Mouse (Mus musculus) neural tube, embryonic 15.5 days (tissue): Measurements from ENCODE around the gene Prickle4. TPM values are rescaled to one million over a fixed set of nuclear protein-coding genes. Genes with fewer than 3 reads are reported as not detected.

Experiments used
- ATAC-seq: fragments of 200-750 bp; cut with Nextera tagmentation; 2 replicates; pipeline ENCODE4 v1.8.0; 2017; ENCODE audit warnings: mild to moderate bottlenecking, moderate TSS enrichment, moderate library complexity; ENCODE audit not compliant: low FRiP score
- H3K27ac ChIP-seq: fragments of 300-500 bp; sonication (generic); replicated peaks from 2 replicates; pipeline ENCODE4 v1.5.1; 2015; ENCODE audit warnings: mild to moderate bottlenecking, inconsistent platforms
- H3K27me3 ChIP-seq: fragments of 300-500 bp; sonication (generic); replicated peaks from 2 replicates; pipeline ENCODE4 v1.6.1; 2015; ENCODE audit warnings: inconsistent platforms
- H3K36me3 ChIP-seq: fragments of 300-500 bp; sonication (generic); 2 replicates; pipeline ENCODE4 v1.6.1; 2015; ENCODE audit warnings: inconsistent platforms
- H3K4me1 ChIP-seq: fragments of 300-500 bp; sonication (generic); 2 replicates; pipeline ENCODE4 v1.6.1; 2015; ENCODE audit warnings: inconsistent platforms
- H3K4me2 ChIP-seq: fragments of 300-500 bp; sonication (generic); 2 replicates; pipeline ENCODE4 v1.6.1; 2015; ENCODE audit warnings: inconsistent platforms, mild to moderate bottlenecking, moderate library complexity
- H3K4me3 ChIP-seq: fragments of 300-500 bp; sonication (generic); replicated peaks from 2 replicates; pipeline ENCODE4 v1.5.1; 2015; ENCODE audit warnings: mild to moderate bottlenecking, inconsistent platforms
- H3K9ac ChIP-seq: fragments of 300-500 bp; sonication (generic); replicated peaks from 2 replicates; pipeline ENCODE4 v1.6.1; 2015; ENCODE audit warnings: mild to moderate bottlenecking, inconsistent platforms
- H3K9me3 ChIP-seq: fragments of 300-500 bp; sonication (generic); replicated peaks from 2 replicates; pipeline ENCODE4 v1.6.1; 2016; ENCODE audit warnings: inconsistent platforms
- WGBS: fragments of 180-500 bp; shearing (Covaris S2); methylation state at CpG from one replicate; pipeline ENCODE4 v1.1.7; 2015; ENCODE audit warnings: mixed read lengths; 5-methylcytosine and 5-hydroxymethylcytosine counted together
- polyA plus RNA-seq: library from polyadenylated mRNA; unstranded; fragments of >200 nt; fragmentation: Nextera tagmentation; extraction: Ambion mirVana; gene quantifications from 2 replicates; pipeline ENCODE4 v1.2.1, GENCODE M21; 2015

Prickle4 gene
- polyA plus RNA-seq, 1 experiment from 2014 or later: 1.1 TPM

DNA sequence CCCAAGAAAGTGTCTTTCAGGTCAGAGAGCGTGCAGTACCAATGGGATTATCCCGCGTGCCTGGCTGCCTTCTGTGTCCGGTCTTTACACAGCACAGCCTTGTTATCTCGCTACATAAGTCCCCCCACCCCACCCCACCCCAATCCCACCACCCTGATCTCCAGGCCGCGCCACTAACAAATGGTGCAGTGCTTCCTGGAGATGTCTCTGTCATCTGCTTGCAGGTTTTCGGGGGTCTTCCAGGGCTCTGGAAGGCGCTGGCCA lies 6.3 kb downstream of the Prickle4 start, which contains the start of gene Tomm6:
Gene Tomm6, minus strand, starts transcription at position 43 of the 264 bp plus-strand sequence.
- 0% methylated on average over 9 of the region's 9 CpGs for WGBS
- peaks cover 21% of the 10 kb centered on the region for H3K36me3 ChIP-seq
- peak within 1 kb of the TSS; percentile 91 for H3K27ac ChIP-seq
- H3K4me3 ChIP-seq: peak within 1 kb of the TSS; percentile 78
- no peaks in the 10 kb centered on the region for H3K27me3 ChIP-seq
- peaks cover 36% of the 10 kb centered on the region for H3K4me1 ChIP-seq
- no peaks in the 10 kb centered on the region for H3K9me3 ChIP-seq
- H3K9ac ChIP-seq: peak within 1 kb of the TSS; percentile 92
- ATAC-seq: no peak; the same call in 1 of the 2 replicates
- H3K4me2 ChIP-seq: peak within 1 kb of the TSS; percentile 77

DNA sequence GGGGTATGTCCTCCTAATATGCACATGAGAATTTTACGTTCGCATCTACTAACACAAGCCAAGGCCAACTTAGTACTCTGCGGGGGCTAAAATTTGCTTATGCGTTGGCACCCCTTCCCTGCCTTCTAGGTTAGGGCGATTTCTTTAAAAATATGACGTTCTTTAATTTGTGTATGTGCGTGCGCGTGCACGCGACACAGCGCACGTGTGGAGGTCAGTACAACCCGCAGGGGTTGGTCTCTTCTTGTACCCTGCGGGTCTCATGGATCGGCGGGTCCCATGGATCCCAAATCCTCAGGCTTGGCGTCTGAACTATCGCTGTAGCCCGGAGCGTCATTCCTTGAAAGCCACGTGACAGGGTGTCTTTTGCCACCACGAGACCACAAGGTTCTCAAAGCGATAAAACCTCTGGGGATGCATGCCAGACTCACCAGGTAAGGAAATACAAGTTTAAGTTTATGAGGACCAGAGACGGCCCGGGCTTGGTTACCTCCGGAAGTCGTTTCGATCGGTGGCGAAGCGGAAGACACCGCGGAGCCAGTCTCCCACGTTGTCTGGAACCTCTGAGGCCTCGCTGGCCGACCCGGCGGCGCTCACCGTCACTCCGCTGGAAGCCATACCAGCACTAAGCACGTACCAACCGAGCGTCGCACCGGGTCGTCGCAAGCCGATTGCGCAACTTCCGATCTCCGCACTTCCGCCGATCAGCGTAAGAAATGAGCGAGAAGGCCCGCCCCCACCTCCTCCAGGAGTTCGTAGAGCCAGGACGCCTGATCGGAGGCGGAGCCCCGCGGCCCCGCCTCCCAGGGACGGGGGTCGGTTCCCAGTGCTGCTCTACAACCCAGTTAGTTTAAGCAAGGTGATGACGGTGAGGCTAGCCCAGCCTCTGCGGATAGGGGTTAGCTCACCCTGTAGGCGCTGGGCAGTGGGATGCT lies 6.9 kb downstream of the Prickle4 start:
- Histone ChIP-seq H3K27me3 (no peaks in the 10 kb centered on the region), H3K27ac (peak overlapping the region; percentile 91), H3K9ac (peak overlapping the region; percentile 92), H3K4me3 (peak overlapping the region; percentile 78), H3K36me3 (peaks cover 27% of the 10 kb centered on the region), H3K4me1 (peaks cover 34% of the 10 kb centered on the region), H3K4me2 (peak overlapping the region; percentile 77), H3K9me3 (no peaks in the 10 kb centered on the region)
- WGBS: 1% methylated on average over 70 of the region's 70 CpGs
- ATAC-seq: peak; percentile 92

DNA sequence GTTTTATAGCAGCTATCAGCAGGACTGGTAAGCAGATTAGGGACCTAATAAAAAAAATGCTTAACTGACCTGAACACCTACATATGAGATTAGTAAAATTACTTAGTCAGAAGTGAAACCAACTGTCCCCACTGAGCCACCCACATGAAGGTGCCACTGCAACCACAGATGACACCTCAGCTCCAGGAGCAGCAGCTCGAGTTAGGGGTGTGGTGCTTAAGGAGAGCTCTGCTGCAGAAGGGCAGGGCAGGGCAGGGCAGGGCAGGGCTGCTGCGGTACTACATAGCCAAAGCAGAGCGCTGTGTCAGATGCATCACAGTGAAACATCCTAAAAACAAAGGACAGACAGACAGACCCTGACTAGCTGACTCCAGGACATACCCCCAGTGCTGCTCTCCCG lies 11.7 kb downstream of the Prickle4 start:
- Histone ChIP-seq H3K4me1 (peaks cover 17% of the 10 kb centered on the region), H3K36me3 (peaks cover 72% of the 10 kb centered on the region), H3K4me2 (no peak overlapping the region), H3K27ac (no peak overlapping the region), H3K4me3 (no peak overlapping the region), H3K9me3 (no peaks in the 10 kb centered on the region), H3K27me3 (no peaks in the 10 kb centered on the region), H3K9ac (no peak overlapping the region)
- ATAC-seq: no peak
- 86% methylated on average over 4 of the region's 4 CpGs for WGBS

GRCm38 (mm10) chr17:47678702-47679101 lies 15.8 kb downstream of the Prickle4 start:
- peaks cover 5% of the 10 kb centered on the region; the same call in 1 of the 2 replicates for H3K4me1 ChIP-seq
- no peak overlapping the region for H3K4me2 ChIP-seq
- no peak overlapping the region for H3K4me3 ChIP-seq
- H3K27me3 ChIP-seq: no peaks in the 10 kb centered on the region
- no peak overlapping the region for H3K27ac ChIP-seq
- H3K9ac ChIP-seq: no peak overlapping the region
- no peaks in the 10 kb centered on the region for H3K9me3 ChIP-seq
- H3K36me3 ChIP-seq: peaks cover 71% of the 10 kb centered on the region
- ATAC-seq: no peak
- 84% methylated on average over 5 of the region's 5 CpGs for WGBS

- Histone ChIP-seq H3K4me3 (no peak overlapping the region), H3K27ac (no peak overlapping the region), H3K27me3 (no peaks in the 10 kb centered on the region), H3K36me3 (peaks cover 67% of the 10 kb centered on the region), H3K9ac (no peak overlapping the region), H3K4me2 (no peak overlapping the region), H3K4me1 (peaks cover 6% of the 10 kb centered on the region), H3K9me3 (no peaks in the 10 kb centered on the region)
- 90% methylated on average over 5 of the region's 5 CpGs for WGBS
- ATAC-seq: no peak
Observed at GRCm38 (mm10) chr17:47678238-47678637, 16.3 kb downstream of the Prickle4 start.

- 17% methylated on average over 9 of the region's 9 CpGs for WGBS
- Histone ChIP-seq H3K4me1 (peaks cover 21% of the 10 kb centered on the region), H3K27me3 (no peaks in the 10 kb centered on the region), H3K9ac (no peak overlapping the region), H3K9me3 (no peaks in the 10 kb centered on the region), H3K27ac (peak overlapping the region; percentile 39; the same call in 1 of the 2 replicates), H3K4me3 (no peak overlapping the region), H3K4me2 (no peak overlapping the region), H3K36me3 (peaks cover 54% of the 10 kb centered on the region)
- ATAC-seq: no peak
Observed at GRCm38 (mm10) chr17:47676581-47676980, 18.0 kb downstream of the Prickle4 start.

GRCm38 (mm10) chr17:47672311-47673111 lies 22.0 kb downstream of the Prickle4 start:
- ATAC-seq: peak; percentile 71
- peaks cover 20% of the 10 kb centered on the region for H3K36me3 ChIP-seq
- H3K4me3 ChIP-seq: peak overlapping the region; percentile 38
- no peak overlapping the region for H3K27ac ChIP-seq
- H3K4me1 ChIP-seq: peaks cover 29% of the 10 kb centered on the region
- peak overlapping the region; percentile 69 for H3K4me2 ChIP-seq
- WGBS: 5% methylated on average over 51 of the region's 68 CpGs
- H3K27me3 ChIP-seq: no peaks in the 10 kb centered on the region
- peak overlapping the region; percentile 47 for H3K9ac ChIP-seq
- H3K9me3 ChIP-seq: no peaks in the 10 kb centered on the region

- H3K4me3 ChIP-seq: peak overlapping the region; percentile 38
- peaks cover 18% of the 10 kb centered on the region for H3K36me3 ChIP-seq
- H3K9ac ChIP-seq: peak overlapping the region; percentile 47
- ATAC-seq: peak; percentile 50
- H3K4me1 ChIP-seq: peaks cover 29% of the 10 kb centered on the region
- H3K4me2 ChIP-seq: peak overlapping the region; percentile 69
- no peaks in the 10 kb centered on the region for H3K27me3 ChIP-seq
- no peak overlapping the region for H3K27ac ChIP-seq
- WGBS: 11% methylated on average over 14 of the region's 14 CpGs
- no peaks in the 10 kb centered on the region for H3K9me3 ChIP-seq
Observed at GRCm38 (mm10) chr17:47671988-47672310, 22.6 kb downstream of the Prickle4 start.

- H3K9me3 ChIP-seq: no peaks in the 10 kb centered on the region
- no peaks in the 10 kb centered on the region for H3K27me3 ChIP-seq
- ATAC-seq: no peak
- WGBS: 46% methylated on average over 4 of the region's 4 CpGs
- no peak overlapping the region for H3K4me2 ChIP-seq
- H3K27ac ChIP-seq: no peak overlapping the region
- no peak overlapping the region for H3K4me3 ChIP-seq
- no peak overlapping the region for H3K9ac ChIP-seq
- H3K36me3 ChIP-seq: peaks cover 3% of the 10 kb centered on the region; the same call in 1 of the 2 replicates
- peaks cover 24% of the 10 kb centered on the region for H3K4me1 ChIP-seq
Observed at GRCm38 (mm10) chr17:47669166-47669565, 25.4 kb downstream of the Prickle4 start.

GRCm38 (mm10) chr17:47664474-47664873 lies 30.1 kb downstream of the Prickle4 start:
- H3K4me2 ChIP-seq: no peak overlapping the region
- no peak for ATAC-seq
- H3K36me3 ChIP-seq: no peaks in the 10 kb centered on the region
- 86% methylated on average over 7 of the region's 7 CpGs for WGBS
- H3K9me3 ChIP-seq: no peaks in the 10 kb centered on the region
- H3K9ac ChIP-seq: no peak overlapping the region
- no peak overlapping the region for H3K27ac ChIP-seq
- no peak overlapping the region for H3K4me3 ChIP-seq
- peaks cover 9% of the 10 kb centered on the region; the same call in 1 of the 2 replicates for H3K4me1 ChIP-seq
- H3K27me3 ChIP-seq: no peaks in the 10 kb centered on the region

DNA sequence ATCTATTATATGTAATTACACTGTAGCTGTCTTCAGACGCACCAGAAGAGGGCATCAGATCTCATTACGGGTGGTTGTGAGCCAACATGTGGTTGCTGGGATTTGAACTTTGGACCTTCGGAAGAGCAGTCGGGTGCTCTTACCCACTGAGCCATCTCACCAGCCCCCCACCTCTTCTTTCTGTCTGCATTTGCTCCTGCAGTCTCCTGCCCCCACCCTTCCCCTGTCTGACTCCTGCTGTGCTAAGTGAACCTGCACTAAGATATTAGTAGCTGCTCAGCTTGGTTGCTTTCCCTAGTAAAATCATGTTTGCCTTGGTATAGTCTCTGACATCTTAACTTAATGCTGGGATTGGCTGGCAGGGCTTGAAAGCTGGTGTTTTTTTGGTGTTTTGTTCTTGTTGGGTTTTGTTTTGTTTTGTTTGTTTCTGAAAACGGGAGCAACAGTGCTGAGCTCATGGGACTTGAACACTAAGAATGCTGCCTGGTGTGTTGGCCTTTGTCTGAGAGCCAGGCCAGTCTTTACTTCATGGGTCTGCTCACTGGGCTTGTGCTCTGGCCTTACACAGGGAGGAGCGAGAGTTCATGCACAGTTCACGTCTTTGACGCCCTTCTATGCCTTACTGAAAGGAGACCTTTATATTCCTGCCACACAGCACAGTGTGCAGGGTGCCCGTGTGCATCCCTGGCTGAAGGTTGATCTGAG lies 31.4 kb downstream of the Prickle4 start:
- Histone ChIP-seq H3K4me1 (peaks cover 5% of the 10 kb centered on the region; the same call in 1 of the 2 replicates), H3K36me3 (no peaks in the 10 kb centered on the region), H3K27ac (peak overlapping the region; percentile 33; the same call in 1 of the 2 replicates), H3K4me3 (no peak overlapping the region), H3K9ac (no peak overlapping the region), H3K9me3 (no peaks in the 10 kb centered on the region), H3K4me2 (no peak overlapping the region), H3K27me3 (no peaks in the 10 kb centered on the region)
- WGBS: 17% methylated on average over 9 of the region's 9 CpGs
- ATAC-seq: peak; percentile 41; the same call in 1 of the 2 replicates
